Mouse (Mus musculus): ENCODE measurements around the gene Pabpc4.

DNA sequence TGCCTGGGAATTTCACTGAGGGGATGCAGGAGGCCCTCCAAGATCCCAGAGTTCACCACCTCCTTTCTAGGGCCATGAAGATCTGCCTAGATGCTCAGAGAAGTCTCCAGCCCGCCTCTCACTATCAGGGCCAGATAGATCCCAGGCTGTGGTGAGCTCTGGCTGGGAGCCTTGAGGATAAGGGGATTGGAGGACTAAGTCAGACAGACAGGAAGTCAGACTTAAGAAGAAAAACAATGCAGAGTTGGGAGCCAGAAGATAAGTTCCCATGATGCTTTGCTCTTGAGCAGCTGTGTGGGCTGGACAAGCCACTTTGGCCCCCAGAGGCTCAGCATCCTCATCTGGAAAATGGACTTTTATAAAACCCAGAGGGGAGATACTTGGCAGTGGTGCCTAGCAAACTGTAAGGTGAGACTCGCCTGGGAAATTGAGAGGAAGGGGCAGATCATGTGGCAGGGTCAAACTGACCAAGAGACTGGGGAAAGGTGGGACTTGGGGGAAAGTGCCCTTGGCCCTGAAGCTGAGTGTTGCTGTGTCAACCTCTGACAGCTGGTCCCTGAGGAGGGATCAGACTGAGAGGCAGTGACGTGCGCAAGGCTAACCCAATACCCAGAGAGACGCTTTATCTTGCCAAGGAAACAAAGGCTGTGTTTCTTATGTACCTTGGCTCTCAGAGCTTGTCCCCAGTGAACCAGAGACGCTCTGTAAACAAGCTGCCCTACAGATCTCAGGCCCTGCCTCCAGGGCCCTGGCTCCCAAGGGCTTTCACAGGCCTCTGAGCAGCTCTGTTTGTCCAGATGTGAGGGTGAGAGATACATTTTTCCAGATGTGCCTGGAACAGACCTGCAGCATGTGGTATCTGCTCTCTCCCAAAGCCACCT is 24.5 kb upstream of the Pabpc4 start:
- TF ChIP-seq CTCF (IDR thresholded peaks at IDR 0.05; ENCODE audit: extremely low read depth, insufficient read depth, low read length) (no peak), POLR2A (IDR thresholded peaks at IDR 0.05; ENCODE audit: extremely low read depth, insufficient read depth, low read length) (no peak)

Measured in cortical plate, adult 2 months (tissue).